Mouse (Mus musculus): ENCODE results near the gene Wwp2. TPM values are rescaled to one million over a fixed set of nuclear protein-coding genes. Genes with fewer than 3 reads are reported as not detected.

Gene Wwp2
- polyA plus RNA-seq, 1 experiment from 2014 or later = 49.3 TPM

GRCm38 (mm10) chr8:107437711-107438110 is 1.5 kb downstream of the Wwp2 start:
- H3K9me3 ChIP-seq = no peaks in the 10 kb centered on the region

DNA sequence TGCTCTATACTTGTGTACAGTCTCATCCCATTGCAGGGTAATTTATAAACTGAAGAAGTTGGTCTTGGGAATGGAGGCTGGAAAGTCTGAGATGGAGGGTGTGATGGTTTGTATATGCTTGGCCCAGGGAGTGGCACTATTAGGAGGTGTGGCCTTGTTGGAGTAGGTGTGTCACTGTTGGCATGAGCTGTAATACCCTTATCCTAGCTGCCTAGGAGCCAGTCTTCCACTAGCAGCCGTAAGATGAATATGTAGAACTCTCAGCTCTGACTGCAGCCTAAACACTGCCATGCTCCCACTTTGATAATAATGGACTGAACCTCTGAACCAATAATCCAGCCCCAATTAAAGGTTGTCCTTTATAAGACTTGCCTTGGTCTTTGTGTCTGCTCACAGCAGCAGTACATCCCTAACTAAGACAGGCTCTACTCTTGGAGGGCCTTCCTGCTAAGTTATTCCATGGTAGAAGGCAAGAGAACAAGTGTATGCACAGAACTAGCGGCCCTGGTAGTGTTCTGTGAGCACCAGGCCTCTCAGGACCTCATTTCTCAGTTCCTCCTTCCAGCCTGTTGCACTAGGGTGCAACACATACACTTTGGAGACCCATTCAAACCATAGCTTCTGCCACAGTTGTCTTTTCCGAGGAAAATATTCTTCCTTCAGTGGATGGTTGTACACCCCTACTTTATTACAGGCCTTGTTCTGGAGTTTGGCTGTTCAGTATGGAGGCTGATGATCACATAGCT is 3.9 kb downstream of the Wwp2 start:
- Histone ChIP-seq H3K27ac (no peak overlapping the region), H3K9ac (no peak overlapping the region), H3K4me3 (no peak overlapping the region), H3K27me3 (no peaks in the 10 kb centered on the region), H3K4me2 (no peak overlapping the region), H3K4me1 (replicated peaks) (peaks cover 17% of the 10 kb centered on the region), H3K36me3 (peaks cover 5% of the 10 kb centered on the region; the same call in 1 of the 2 replicates), H3K9me3 (no peaks in the 10 kb centered on the region)
- WGBS = 96% methylated on average over 3 of the region's 3 CpGs
- no peak for ATAC-seq (ENCODE audit: low FRiP score)

More at GRCm38 (mm10) chr8:107437711-107438110, 1.5 kb downstream of the Wwp2 start:
- peaks cover 17% of the 10 kb centered on the region for H3K4me1 ChIP-seq (replicated peaks)
- H3K4me3 ChIP-seq = no peak overlapping the region
- H3K4me2 ChIP-seq = peak overlapping the region; percentile 70; the same call in 1 of the 2 replicates
- 79% methylated on average over 2 of the region's 2 CpGs for WGBS
- peaks cover 5% of the 10 kb centered on the region; the same call in 1 of the 2 replicates for H3K36me3 ChIP-seq
- no peak overlapping the region for H3K9ac ChIP-seq
- H3K27me3 ChIP-seq = no peaks in the 10 kb centered on the region
- no peak overlapping the region for H3K27ac ChIP-seq
- no peak for ATAC-seq (ENCODE audit: low FRiP score)

DNA sequence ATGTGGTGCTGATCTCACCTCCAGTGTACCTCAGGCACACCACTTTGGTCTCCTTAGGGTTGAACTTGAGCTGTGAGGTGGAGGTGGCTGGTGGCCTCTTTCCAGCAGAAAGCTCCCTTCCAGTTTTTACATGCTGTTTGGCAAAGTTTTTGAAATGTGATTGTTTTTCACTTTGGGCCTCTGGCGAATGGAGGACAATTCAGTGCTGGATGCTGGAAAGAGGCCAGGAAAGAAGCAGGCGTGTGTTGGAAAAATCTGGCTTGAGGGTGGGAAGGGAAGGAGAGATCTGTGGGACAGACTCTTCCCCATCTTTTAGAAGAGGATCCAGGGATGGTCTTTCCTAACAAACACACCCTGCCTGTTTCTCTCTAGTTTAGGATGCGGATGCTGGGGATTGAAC is 8.5 kb downstream of the Wwp2 start:
- no peak overlapping the region for H3K4me2 ChIP-seq
- no peak for ATAC-seq (ENCODE audit: low FRiP score)
- no peaks in the 10 kb centered on the region for H3K9me3 ChIP-seq
- no peak overlapping the region for H3K27ac ChIP-seq
- H3K9ac ChIP-seq = no peak overlapping the region
- no peaks in the 10 kb centered on the region; the same call in 1 of the 2 replicates for H3K4me1 ChIP-seq (replicated peaks)
- 85% methylated on average over 3 of the region's 3 CpGs for WGBS
- H3K36me3 ChIP-seq = peaks cover 7% of the 10 kb centered on the region; the same call in 1 of the 2 replicates
- no peaks in the 10 kb centered on the region for H3K27me3 ChIP-seq
- H3K4me3 ChIP-seq = no peak overlapping the region

- no peak for ATAC-seq (ENCODE audit: low FRiP score)
- Histone ChIP-seq H3K4me2 (no peak overlapping the region), H3K36me3 (peaks cover 9% of the 10 kb centered on the region)
These were observed 11.5 kb downstream of the Wwp2 start for GRCm38 (mm10) chr8:107447713-107448112.

DNA sequence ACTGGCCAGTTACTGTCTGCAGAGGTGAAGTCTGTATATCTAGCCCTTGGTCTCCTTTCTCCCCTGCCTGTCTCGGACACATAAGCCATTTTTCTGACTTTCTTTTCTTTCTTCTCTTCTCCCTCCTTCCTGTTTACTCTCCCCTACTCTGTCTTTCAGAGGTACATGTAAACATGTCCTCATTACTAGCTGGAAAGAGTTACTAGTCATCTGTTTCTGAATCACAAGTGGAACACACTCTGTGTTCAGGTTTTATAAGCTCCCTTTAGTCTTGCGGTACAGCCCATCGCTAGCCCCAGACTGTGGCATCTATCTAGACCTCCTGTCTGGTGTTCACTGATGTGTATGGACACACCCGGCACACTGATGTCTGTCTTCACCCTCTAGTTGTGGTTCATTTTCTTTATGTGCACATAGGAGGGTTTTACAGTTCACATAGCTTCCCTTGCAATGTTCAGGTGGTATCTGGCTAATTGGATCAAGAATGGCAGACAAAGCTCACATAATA is 12.3 kb downstream of the Wwp2 start:
- peaks cover 16% of the 10 kb centered on the region for H3K36me3 ChIP-seq
- no peak overlapping the region for H3K4me3 ChIP-seq
- H3K4me2 ChIP-seq = no peak overlapping the region
- H3K9ac ChIP-seq = no peak overlapping the region
- H3K4me1 ChIP-seq (replicated peaks) = no peaks in the 10 kb centered on the region; the same call in 1 of the 2 replicates
- H3K27ac ChIP-seq = no peak overlapping the region
- WGBS = 69% methylated on average over 4 of the region's 4 CpGs
- no peak for ATAC-seq (ENCODE audit: low FRiP score)
- H3K9me3 ChIP-seq = no peaks in the 10 kb centered on the region
- H3K27me3 ChIP-seq = no peaks in the 10 kb centered on the region

More at GRCm38 (mm10) chr8:107447713-107448112, 11.5 kb downstream of the Wwp2 start:
- 0 out of 2 replicates have a peak overlapping the region, but pooled peaks have one; percentile 8 for H3K9ac ChIP-seq
- no peak overlapping the region for H3K27ac ChIP-seq
- no peak overlapping the region for H3K4me3 ChIP-seq
- no peaks in the 10 kb centered on the region; the same call in 1 of the 2 replicates for H3K4me1 ChIP-seq (replicated peaks)
- H3K27me3 ChIP-seq = no peaks in the 10 kb centered on the region
- no peaks in the 10 kb centered on the region for H3K9me3 ChIP-seq

DNA sequence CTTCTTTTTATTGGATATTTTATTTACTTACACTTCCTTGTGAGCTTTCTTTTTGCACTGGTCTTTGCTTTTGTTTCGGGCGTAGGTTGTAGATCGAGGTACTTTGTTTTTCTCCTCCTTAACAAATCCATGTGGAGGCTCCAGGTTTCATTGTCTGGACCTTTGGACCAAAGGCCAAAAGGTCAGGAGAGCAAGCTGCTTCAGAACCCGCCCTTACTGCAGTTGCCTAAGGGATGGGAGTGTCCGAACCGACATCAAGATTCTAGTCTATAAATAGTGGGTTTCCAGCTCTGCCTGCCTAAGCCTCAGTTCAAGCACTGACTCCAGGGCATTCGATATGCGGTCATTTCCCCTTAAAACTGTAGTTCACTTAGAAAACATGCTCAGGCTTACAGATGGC is 13.0 kb downstream of the Wwp2 start:
- WGBS = 33% methylated on average over 8 of the region's 8 CpGs

GRCm38 (mm10) chr8:107449655-107450054 is 13.5 kb downstream of the Wwp2 start:
- ATAC-seq (ENCODE audit: low FRiP score) = no peak
- WGBS = 81% methylated on average over 6 of the region's 6 CpGs

More for the DNA sequence above, 13.0 kb downstream of the Wwp2 start:
- no peaks in the 10 kb centered on the region for H3K9me3 ChIP-seq
- ATAC-seq (ENCODE audit: low FRiP score) = no peak
- H3K9ac ChIP-seq = no peak overlapping the region
- no peaks in the 10 kb centered on the region; the same call in 1 of the 2 replicates for H3K4me1 ChIP-seq (replicated peaks)
- H3K4me2 ChIP-seq = no peak overlapping the region
- H3K27ac ChIP-seq = no peak overlapping the region
- H3K27me3 ChIP-seq = no peaks in the 10 kb centered on the region
- H3K4me3 ChIP-seq = no peak overlapping the region
- H3K36me3 ChIP-seq = peaks cover 22% of the 10 kb centered on the region

DNA sequence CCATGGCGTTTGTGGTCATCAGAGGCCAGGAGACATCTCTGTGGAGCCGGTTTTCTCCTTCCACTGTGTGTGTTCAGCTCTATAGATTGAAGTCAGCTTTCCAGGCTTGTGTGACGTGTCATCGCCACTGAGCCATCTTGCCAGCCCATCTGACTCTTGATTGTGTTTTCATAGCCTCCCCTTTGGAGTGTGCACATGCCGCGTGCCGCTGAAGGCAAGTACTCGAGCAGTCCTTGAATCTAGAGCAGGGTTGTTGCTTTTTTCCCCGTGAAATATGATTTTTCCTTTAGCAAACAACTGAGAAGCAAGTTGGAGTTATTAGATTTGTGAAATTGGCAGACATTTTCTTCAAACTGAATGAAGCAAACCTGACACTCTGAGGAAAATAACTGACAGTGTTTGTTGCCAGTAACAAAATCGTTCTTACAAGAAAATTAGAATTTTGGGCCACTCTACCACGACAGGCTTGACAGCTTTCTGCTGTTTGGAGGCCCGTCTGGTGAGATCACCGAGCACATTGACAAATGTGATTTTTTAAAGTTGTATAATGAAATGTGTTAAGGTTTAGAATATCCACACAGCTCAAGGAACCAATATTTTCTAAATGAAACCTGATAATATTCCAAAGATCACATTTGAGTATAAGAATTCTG is 15.4 kb downstream of the Wwp2 start:
- H3K4me2 ChIP-seq = no peak overlapping the region
- no peaks in the 10 kb centered on the region for H3K27me3 ChIP-seq
- no peaks in the 10 kb centered on the region for H3K9me3 ChIP-seq
- H3K9ac ChIP-seq = no peak overlapping the region
- peaks cover 22% of the 10 kb centered on the region for H3K36me3 ChIP-seq
- WGBS = 90% methylated on average over 13 of the region's 13 CpGs
- ATAC-seq (ENCODE audit: low FRiP score) = no peak
- H3K4me1 ChIP-seq (replicated peaks) = no peaks in the 10 kb centered on the region; the same call in 1 of the 2 replicates
- no peak overlapping the region for H3K4me3 ChIP-seq
- no peak overlapping the region for H3K27ac ChIP-seq

More at GRCm38 (mm10) chr8:107449655-107450054, 13.5 kb downstream of the Wwp2 start:
- Histone ChIP-seq H3K9ac (no peak overlapping the region), H3K27me3 (no peaks in the 10 kb centered on the region), H3K9me3 (no peaks in the 10 kb centered on the region), H3K4me1 (replicated peaks) (no peaks in the 10 kb centered on the region; the same call in 1 of the 2 replicates), H3K36me3 (peaks cover 22% of the 10 kb centered on the region), H3K4me2 (no peak overlapping the region), H3K27ac (no peak overlapping the region), H3K4me3 (no peak overlapping the region)

DNA sequence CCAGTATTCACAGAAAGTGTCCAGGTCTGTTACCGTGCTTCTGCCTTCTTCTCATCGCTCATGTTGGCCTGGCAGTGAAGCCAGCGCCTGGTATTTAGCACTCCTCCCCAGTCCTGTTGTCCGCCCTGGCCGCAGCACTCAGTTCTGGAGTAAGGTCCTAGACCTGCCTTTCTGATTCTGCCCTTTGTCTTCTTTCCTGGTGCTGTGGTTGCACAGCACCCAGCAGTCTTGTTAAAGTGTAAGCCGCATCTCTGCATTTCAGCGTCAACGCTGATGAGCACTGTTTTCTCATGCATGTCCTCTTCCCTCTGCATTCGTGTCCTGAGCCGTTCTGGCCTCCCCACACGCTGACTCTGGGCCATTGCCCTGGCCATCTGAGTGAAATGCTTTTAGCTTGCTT is 17.2 kb downstream of the Wwp2 start:
- WGBS = 97% methylated on average over 11 of the region's 11 CpGs
- no peak for ATAC-seq (ENCODE audit: low FRiP score)

DNA sequence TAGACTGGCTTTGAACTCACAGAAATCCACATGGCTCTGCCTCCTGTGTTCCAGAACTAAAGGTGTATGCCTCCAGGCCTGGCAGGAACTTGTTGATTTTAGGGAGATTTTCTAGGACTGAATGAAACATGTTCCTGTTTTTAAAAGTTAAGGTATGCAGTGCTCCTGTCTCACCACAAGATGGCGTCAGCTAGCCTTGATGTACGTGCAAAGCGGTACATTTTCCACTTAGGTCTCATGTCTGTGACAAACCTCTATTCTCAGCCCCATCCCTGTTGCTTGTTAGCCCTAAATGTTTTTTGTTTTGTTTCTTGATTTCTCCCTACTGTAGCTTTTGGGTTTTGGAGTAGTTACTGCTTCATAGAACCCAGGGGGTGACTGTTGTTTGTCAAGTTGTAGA is 19.1 kb downstream of the Wwp2 start:
- whole genome bisulfite sequencing = 18% methylated on average over 3 of the region's 3 CpGs
- H3K9me3 ChIP-seq = no peaks in the 10 kb centered on the region
- ATAC-seq (ENCODE audit: low FRiP score) = no peak
- no peaks in the 10 kb centered on the region for H3K27me3 ChIP-seq
- H3K4me3 ChIP-seq = no peak overlapping the region
- no peak overlapping the region for H3K27ac ChIP-seq
- peaks cover 44% of the 10 kb centered on the region for H3K36me3 ChIP-seq
- H3K4me2 ChIP-seq = no peak overlapping the region
- no peaks in the 10 kb centered on the region for H3K4me1 ChIP-seq (replicated peaks)
- H3K9ac ChIP-seq = no peak overlapping the region

More for the DNA sequence above, 17.2 kb downstream of the Wwp2 start:
- no peak overlapping the region for H3K27ac ChIP-seq
- H3K4me1 ChIP-seq (replicated peaks) = no peaks in the 10 kb centered on the region
- peaks cover 31% of the 10 kb centered on the region for H3K36me3 ChIP-seq
- H3K9ac ChIP-seq = no peak overlapping the region
- H3K4me3 ChIP-seq = no peak overlapping the region
- H3K9me3 ChIP-seq = no peaks in the 10 kb centered on the region
- no peak overlapping the region for H3K4me2 ChIP-seq
- no peaks in the 10 kb centered on the region for H3K27me3 ChIP-seq

GRCm38 (mm10) chr8:107457725-107458124 is 21.6 kb downstream of the Wwp2 start:
- WGBS = 86% methylated on average over 4 of the region's 4 CpGs
- Histone ChIP-seq H3K4me3 (no peak overlapping the region), H3K4me2 (no peak overlapping the region), H3K9ac (no peak overlapping the region), H3K27ac (no peak overlapping the region), H3K36me3 (peaks cover 60% of the 10 kb centered on the region), H3K9me3 (no peaks in the 10 kb centered on the region), H3K4me1 (replicated peaks) (no peaks in the 10 kb centered on the region), H3K27me3 (no peaks in the 10 kb centered on the region)
- no peak for ATAC-seq (ENCODE audit: low FRiP score)

DNA sequence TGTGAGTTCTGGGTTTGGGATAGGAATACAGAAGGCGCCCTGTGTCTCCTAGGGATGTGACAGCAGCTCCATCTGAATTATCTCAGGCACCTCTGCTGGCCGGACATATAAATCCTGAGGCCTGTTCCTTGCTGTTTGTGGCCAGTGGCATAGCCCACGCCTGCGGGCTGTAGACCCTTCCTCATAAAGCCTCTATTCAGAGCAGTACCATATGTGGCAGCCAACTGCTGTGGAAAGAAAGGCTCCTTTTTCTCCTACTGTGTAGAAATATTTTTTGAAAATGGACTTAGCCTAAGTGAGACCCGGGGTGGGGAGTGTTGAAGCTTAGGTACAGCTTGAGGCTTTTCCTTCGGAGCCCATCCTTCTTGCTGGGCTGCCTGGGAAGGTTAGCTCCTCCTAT is 22.1 kb downstream of the Wwp2 start:
- WGBS = 89% methylated on average over 6 of the region's 6 CpGs
- Histone ChIP-seq H3K4me2 (no peak overlapping the region), H3K27me3 (no peaks in the 10 kb centered on the region), H3K9ac (no peak overlapping the region), H3K4me1 (replicated peaks) (no peaks in the 10 kb centered on the region), H3K36me3 (peaks cover 60% of the 10 kb centered on the region), H3K27ac (no peak overlapping the region), H3K9me3 (no peaks in the 10 kb centered on the region), H3K4me3 (no peak overlapping the region)
- no peak for ATAC-seq (ENCODE audit: low FRiP score)
